Mouse (Mus musculus) gastrocnemius, postnatal 25 days (tissue): ENCODE results near the gene Xxylt1. TPM values are rescaled to one million over a fixed set of nuclear protein-coding genes. Genes with fewer than 3 reads are reported as not detected.

Experiments used
- DNase-seq: peaks from one replicate; pipeline ENCODE4 v3.0.0; 2022
- long read RNA-seq, 2 experiments: library from polyadenylated mRNA; stranded (forward); transcript quantifications; one replicate each; pipeline ENCODE4 v2.0.0; 2021
- total RNA-seq, 2 experiments: library from RNA; stranded (reverse); gene quantifications; 1 replicate in 1 of 2; 2 replicates in 1 of 2; pipeline ENCODE4 v1.2.3; 2021

Gene Xxylt1
- 1 to 10 TPM; 2.8 to 3.3 TPM for total RNA-seq
- long read RNA-seq, experiment 1, partial matches to known transcripts: 0 of 4 reads
- long read RNA-seq, experiment 1, other reads (novel, unspliced or antisense): 2 of 4 reads
- long read RNA-seq, experiment 2, transcript Xxylt1-201 (4 exons, 3,470 nt): major isoform, 8 of 11 reads
- long read RNA-seq, experiment 2, partial matches to known transcripts: 0 of 11 reads
- long read RNA-seq, experiment 2, other reads (novel, unspliced or antisense): 3 of 11 reads

DNA sequence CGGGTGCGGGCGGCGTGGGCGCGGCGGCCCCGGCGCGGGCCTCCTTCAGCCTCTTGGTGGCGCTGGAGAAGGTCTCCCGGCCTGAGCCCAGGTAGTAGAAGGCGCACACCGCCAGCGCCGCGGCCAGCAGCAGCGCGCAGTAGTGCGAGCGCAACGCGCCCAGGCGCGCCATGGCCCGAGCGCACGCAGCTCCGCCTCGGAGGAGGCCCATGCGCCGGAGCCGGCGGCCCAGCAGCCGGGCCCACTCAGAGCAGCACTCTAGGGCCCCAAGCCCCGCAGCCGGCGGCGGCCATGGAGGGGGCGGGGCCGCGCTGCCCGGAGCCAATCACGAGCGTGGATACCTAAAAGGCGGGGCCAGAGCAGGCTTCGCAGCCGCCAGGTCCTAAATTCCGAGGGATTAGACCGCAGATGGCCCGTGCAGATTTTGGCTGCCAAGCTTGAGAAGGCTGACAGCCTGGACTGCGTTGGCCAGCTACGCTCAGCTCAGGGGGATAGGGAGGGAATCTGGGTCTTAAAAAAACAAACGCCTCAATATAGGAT lies at the start of gene Xxylt1:
Xxylt1 (minus strand) TSS at position 308 of the 540 bp plus-strand sequence.
- peak; percentile 96 for DNase-seq

DNA sequence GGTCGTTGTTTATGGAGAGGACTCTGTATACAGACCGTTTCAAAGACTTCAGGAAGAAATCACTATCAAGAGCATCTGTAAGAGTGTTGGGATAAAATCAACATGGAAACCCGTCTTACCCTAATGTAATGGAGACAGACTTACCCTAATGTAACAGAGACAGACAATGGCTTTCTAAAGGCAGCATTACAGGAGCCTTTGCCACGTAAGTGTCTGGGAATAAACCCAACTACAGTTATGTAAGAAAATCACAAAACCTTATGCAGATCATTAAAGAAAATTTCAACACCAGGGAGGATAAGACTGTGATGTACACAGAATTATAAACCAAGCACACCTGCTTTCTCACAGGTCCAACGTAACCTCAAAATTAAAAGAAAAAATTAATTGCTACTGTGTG lies 46.9 kb upstream of the Xxylt1 start:
- no peak for DNase-seq

DNA sequence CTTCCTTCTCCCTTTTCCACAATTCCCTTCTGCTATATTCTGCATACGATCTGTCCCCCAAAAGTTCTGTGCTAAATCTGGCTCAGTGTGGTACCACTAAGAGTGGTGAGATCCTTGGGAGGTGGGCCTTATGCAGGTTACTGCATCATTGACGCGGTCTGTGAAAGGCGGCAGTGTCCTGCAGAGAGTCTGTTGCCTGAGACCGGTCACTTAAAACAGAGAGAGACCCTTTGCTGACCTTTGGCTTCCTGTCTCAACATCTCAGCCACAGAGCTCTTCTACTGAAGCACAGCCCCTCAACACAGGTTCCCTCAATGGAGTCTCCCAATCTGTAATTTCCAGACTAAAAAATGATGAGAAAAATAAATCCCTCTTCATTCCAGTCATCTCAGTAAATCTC lies 43.8 kb upstream of the Xxylt1 start:
- DNase-seq: no peak

DNA sequence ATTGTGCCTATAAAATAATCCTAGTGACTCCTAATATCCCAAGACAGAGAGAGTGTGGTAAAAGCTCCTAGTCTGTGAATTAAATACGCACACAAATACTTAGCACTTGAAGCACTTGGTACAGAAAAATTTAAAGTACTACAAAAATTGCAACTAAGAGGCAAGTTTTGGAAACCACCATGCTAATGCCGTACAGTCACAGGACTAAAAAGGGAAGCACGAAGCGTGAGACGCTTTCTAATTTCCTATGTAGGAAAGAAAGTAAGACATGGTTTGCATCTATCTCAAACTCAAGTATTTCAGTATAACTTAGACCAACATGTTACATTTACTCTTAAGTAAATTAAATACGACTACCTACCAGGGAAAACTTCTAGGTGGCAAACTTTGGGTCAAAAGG lies 40.4 kb upstream of the Xxylt1 start:
- no peak for DNase-seq

DNA sequence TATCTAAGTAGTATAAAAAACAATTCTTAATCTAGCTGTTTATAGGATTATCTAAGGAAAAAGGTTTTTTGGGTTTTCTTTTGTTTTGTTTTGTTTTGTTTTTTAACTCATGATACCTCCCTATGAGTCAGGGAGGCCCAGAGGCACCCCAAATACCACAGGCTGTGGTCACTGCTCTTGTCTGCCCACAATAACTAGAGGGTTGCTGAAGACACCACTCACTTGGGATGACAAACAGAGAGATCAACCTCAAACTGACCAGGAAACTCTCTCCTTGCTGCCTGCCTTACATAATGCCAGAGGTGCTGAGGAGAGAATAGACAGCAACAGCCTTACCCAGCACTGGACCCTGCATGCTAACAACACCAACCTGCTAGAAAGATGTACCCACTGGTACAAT lies 32.4 kb upstream of the Xxylt1 start:
- DNase-seq: no peak

DNA sequence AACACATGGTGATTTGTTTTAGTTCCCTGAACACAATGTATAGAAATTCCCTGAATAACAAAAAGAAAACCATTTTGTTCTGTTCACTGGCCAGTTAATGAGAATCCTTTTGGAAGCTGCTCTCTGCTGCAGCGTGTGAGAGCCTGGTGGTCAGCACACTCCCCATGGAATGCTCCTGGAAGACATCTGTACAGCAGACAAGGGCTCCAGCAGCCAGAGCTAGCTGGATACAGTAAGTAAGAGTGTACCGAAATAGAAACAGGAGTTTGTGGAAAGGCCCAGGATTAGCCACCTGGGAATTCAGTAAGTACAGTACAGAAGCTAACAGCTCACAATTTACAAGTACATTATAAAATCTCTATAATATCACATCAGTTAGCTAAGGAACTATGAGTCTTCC lies 20.1 kb upstream of the Xxylt1 start:
- no peak for DNase-seq

DNA sequence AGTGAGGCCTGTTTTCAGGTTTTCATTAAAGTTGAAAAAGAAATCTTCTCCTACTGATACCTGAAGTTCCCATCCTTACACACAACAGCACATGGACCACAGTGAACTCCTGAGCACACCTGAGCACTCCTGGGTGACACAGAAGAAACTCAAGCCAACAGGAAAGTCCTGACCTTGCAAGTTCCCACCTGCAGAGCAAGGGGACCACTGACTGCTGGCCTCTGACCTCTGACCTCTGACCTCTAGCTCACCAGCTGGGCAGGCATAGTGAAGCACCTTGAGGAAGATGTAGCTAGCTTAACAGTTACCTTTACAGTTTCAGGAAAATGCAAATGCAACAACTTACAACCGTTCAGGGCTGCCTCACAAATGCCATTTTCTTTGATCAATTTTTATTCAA lies 18.7 kb upstream of the Xxylt1 start:
- no peak for DNase-seq

DNA sequence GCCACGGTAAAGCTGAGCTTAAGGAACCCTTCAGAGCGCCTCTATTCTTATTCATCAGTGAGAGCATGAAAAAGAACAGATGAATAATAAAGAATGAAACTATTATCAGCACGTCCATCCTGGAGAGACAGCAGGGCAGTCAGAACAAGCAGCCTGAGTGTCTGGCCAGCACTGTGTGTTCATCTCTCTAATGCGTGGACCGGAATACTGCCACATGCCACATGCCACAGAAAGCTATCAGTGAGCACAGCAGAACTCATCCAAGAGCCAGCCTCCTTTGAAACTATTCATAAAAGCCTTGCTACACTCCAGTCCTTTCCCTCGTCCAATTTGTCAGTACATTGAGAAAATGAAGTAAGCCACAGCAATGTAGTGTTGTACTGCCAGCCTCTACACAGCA lies 12.8 kb upstream of the Xxylt1 start:
- no peak for DNase-seq

DNA sequence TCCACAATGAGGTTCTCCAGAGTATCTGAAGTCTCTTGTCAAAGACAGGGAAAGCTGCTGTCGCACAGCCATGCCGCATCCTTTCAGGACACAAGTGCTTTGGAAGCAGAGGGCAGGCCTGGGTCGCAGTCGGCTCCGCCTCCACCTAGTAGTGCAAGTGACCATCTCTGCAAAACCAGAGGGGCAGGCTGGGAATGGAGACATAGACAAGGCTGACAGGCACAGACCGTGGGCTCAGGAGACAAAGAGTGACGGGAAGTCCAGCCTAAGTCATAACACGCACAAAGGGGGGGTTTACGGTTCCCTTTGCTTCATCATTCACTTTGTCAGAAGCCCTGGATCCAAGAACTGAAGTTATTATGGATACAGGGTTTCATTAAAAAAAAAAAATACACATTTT lies 12.0 kb upstream of the Xxylt1 start:
- no peak for DNase-seq

DNA sequence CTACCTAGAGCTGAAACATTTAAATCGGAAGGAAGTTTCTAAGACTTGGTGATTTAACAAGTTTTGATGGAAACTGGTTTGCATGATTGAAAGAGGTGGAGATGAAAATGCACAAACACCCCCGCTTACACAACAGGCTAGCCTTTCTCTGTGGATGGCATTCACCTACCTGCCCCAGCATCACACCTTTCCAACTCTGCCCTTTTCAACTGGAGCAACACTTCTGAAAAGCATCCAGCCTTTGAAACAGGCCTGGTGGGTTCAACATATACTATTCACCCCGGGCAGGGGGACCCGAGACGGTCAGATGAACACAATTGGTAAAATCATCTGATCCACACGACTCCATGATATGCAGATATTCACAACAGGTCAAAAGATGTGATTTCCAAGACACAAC lies 659 bp upstream of the Xxylt1 start:
- DNase-seq: no peak

DNA sequence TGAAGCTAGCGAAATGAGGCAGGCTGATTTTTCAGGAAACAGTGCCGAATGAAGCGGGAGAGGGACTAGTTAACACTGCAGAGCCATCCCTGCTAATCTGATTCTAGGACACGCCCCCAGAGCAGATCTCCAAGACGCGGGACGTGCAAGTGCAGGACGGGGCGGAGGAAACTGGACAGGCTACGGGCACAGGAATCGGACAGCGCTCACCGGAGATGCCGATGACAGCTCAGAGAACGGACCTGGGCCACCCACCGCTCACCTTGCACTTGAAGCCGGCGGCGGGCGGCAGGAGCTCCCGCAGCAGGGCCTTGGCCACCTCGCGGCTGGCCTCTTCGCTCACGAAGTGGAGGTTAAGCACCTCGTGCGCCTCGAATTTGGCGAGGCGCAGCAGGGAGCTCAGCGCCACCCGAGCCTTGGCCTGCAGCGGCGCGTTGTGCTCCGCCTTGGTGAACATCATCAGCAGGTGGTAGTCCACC lies 620 bp downstream of the Xxylt1 start:
- DNase-seq: peak; percentile 45

DNA sequence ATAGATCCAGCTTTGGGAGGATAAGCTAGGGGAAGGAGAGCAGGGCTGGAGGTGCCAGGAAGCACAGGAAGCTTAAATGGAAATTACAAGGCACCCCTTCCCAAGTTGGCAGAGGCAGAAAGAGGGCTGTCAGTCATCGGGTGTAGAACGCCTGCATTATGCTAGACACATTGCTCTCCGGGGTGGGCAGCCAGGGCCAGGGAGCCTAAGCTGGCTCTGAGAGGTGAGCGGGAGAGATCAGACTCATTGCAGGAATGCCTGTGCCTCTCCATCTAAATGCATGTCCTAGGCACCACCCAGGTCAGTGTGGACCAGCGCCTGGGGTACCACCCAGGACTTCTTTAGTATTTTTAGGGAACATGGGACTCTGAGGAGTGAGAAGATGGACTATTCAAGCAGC lies 3.8 kb downstream of the Xxylt1 start:
- no peak for DNase-seq

DNA sequence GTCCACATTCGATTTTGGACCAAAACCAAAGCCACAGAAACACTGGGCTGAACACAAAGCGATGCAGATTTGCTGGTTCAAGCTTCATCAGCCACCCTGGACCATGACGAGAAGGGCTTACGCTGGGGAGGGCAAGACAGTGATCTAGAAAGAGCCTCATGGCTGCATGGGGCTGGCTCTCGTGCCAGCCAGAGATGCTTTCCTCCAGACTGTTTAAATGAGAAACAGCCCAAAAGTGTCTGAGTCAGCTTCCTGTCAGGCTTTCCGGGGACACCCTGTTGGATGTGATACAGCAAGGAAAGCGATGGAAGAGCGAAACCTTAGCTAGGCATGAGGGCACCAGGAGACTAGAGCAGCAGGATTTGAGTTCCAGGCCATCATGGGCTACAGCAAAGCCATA lies 4.8 kb downstream of the Xxylt1 start:
- DNase-seq: no peak

DNA sequence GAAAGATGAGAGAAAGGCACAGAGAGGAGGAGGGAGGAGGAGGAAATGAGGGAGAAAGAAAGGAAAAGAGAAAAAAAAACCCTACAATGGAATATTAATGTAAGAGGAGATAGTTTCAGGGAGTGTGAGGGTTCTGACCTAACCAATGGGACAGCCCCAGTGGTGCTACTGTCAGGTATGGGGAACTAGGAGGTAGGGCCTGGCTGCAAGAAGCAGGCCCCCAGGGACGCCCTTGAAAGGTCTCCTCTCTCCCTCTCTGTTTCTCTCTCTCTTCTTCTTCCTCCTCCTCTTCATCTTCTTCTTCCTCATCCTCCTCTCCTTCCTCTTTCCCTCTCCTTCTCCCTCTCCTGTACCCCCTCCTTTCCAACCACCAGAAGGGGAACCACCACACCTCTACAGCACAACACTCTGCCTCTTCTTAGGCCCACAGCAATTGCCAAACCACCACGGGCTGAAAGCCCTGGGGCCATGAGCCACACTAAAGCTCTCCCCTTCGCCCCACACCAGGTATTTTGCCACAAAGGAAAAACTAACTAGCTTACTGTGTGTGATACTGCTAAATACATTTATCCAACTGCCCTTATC lies 6.8 kb downstream of the Xxylt1 start:
- no peak for DNase-seq

DNA sequence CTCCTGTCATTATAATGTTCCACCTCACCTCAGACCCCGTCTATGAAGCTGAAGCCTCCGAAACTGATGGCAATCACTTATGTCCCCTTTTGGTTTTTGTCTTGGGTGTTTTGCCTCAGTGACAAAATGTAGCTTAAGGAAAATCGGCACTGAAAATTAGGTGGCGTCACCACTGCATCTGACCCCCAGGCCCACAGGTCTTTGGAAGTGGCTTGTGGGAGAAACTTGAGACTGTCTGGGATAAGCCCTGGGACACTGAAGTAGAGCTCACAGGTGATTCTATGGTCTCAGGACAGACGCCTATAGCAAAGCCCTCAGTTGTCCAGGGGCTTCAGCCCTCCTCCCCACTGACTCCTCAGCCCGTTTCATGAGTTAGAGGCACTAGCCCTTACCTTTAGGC lies 9.5 kb downstream of the Xxylt1 start:
- DNase-seq: no peak

DNA sequence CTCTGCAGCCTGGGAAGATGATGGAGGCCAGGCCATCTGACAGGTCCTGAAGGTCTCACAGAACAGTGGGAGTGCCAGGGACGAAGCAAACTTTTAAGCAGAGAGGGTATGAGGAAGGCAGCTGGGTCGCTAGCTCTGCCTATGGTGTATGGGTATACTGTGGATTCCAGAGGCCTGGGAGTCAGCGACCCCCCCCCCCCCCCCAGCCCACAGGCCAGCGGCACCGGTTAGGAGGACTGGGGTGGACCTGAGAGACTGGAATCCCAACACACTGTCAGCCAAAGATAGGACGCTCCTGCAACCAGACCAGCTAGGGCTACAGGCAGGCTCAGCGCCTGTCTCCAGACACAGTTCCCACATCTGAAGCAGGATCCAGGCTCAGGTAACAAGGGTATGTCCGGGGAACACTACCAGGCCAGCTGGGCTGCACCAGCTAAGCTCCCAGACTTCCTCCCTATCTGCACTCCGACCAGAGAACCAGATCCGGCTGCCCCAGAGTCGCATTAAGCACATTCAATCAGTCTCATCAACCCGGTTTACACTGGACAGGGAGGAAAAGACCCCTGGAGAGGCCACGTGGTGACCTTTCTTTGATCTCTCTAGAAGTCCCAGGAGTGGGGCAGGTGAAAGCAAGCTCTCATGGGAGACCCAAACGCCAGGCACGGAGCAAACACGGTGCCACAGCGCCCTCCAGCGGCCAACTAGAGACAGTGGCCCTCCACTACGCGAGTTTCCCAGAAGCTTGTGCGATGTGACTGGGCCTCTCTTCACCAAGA lies 10.7 kb downstream of the Xxylt1 start:
- peak; percentile 63 for DNase-seq

DNA sequence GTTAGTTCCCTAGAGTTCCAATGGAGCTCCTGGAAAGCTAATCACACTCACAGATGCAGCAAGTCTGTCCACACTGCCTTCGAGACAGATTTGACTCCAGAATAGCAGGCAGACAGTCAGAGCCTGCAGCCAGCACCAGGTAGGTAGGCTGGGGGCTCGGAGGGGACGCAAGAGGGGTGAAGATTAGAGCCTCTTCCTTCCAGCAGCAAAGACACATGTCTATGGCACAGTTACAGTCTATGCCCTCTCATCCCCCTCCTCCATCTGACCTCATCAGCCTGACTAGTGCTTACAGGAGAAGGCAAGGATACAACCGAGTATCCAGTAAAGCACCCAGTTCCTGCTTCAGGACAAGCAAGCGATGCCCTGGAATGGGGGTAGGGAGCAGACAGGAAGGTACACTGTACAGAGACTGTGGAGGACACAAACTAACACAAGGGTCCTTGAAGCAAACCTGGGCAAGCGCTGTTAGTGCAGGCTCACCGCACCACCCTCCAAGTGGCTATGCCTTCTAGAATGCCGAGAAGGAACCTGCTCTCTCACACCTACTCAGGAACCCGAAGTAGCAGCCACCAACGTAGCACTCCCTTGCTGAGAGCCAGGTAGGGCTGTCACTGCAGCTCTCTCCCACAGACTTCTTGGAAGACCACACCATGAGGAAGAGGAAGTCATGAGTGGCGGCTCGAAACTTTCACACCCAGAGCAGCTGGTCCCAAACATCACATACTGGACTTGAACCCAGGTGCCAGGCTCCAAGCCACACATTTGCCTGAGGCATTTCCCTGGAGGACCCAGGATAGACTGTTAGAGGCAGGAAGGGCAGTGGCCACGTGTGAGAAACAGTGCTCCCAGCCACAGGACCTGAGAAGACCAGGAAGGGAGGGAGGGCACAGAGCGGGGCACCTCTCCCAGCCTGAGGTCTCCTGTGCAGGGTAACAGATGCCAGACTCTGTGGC lies 11.7 kb downstream of the Xxylt1 start:
- no peak for DNase-seq

DNA sequence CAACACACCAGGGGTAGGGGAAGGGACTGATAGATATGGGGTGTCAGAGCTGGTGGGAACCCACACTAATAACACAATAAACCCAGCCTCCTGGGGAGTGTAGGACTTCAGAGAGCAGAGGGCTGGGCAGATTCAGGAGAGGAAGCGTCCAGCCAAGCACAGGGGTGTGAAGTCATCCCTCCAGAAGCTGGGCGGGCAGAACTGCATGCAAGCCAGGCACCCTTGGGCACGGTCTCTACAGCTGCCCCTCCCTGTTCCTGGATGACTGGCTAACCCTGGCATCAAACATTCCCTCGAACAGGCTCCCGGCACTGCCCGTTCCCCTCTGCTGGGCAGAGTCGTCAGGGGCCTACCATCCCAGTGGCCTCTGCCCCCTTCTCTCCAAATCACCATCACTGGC lies 13.0 kb downstream of the Xxylt1 start:
- no peak for DNase-seq

DNA sequence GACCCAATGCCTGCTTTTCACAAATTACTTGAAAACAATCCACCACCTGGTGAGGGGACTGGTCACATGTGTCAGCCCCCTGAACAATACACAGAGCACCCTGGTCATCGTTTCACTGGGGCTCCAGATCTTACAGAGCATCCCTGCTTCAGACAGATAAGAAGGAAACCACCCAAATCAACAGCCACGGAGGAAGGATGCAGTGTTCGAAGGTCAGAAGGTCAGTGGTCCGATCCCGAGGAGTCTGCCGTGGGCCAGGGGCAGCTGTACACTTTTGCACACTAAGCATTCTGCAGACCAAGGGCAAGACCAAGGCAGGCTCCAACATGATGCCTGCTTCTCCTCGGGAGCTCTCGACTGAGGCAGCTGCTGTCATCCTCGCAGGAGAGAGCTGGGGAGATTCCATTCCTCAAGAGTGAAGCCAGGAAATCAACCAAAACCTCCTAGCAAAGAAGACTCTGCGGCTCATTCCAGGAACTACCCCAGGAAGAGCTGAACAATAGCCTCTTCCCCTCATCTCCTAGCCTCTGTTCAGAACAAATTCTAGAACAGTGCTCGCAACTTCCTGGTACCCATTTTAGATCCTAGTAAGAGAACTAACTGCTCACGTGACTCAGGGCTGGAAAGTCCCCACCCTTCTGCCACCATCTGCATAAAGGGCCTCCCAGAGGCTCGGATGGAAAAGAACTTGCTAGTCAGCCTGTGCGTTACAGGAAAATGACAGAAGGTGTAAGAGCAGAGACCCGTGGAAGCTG lies 14.7 kb downstream of the Xxylt1 start:
- no peak for DNase-seq

DNA sequence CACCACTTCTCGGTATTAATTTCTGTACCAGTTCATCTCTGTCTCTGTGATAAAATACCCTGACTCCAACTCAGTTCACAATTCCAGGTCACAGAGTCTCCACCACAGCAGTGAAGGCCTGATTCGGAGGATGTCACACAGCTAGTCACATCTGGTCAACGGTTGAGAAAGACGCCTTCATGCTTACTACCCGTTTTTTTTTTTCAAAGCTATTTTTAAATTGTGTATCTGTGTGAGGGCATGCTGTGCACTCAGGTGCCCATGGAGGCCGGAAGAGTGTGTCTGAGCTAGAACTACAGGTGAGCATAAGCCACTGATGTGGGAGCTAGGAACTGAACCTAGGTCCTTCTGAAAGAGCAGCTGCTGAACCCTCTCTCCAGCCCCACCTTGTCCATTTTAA lies 16.4 kb downstream of the Xxylt1 start:
- no peak for DNase-seq

DNA sequence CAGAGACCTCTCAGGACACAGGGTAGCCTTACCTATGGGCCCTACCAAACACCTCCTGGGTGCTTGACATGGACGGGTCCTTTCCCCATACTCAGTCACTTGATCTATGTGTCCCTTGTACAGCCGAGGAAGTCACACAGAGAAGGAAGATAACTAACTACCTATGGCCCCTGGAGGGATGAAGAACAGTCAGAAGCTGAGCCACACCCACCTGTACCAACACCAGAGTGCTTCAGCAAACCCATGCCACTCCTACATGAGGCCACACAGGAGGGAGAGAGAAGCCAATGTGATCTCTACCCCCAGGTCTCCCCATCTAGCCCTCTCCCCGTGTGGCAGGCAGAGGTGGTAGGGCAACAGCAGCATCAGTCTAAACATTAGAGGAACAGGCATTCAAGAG lies 18.3 kb downstream of the Xxylt1 start:
- no peak for DNase-seq
